Mouse (Mus musculus) E14TG2a.4 (cell line): ENCODE measurements around the gene Necab3.

Source experiments
- CTCF ChIP-seq: conservative IDR thresholded peaks from 2 replicates; pipeline ENCODE4 v1.5.1; 2014; ENCODE audit warnings: low read length
- NANOG ChIP-seq: IDR thresholded peaks from 2 replicates; pipeline ENCODE4 v1.6.1; 2014; ENCODE audit warnings: borderline replicate concordance, low read length, mixed read lengths
- POU5F1 ChIP-seq: IDR thresholded peaks from 2 replicates; pipeline ENCODE4 v1.6.1; 2014; ENCODE audit warnings: low read length, borderline replicate concordance

DNA sequence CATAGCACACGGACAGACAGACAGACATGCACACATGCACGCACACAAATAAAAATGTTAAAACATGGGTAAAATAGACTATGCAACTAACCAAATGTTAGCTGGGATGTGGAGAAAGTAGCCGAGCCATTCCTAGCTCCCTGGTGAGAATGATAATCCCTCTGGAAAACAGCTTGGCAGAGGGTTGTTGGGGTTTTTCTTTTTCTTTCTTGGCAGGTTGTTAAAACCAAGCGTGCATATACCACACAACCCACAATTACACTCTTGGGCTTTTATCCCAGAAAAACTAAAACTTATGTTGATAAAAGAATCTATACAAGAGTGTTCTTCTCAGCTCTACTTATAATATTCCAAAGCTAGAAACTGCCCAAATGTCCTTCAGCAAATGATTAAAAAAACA is 30.4 kb upstream of the Necab3 start:
- TF ChIP-seq CTCF (no peak), POU5F1 (no peak), NANOG (no peak)
